Mouse (Mus musculus): Measurements from ENCODE around the gene Celf2.
"Not testable (repeated sequence)": the region's sequence is repeated elsewhere in the genome, so short reads cannot be mapped to it uniquely, and the experiment has no call there.

Celf2 gene

GRCm38 (mm10) chr2:7262668-7263067, 246.7 kb downstream of the Celf2 start:
- DNase-seq (ENCODE audit: low spot score), result not testable (repeated sequence)

- DNase-seq (ENCODE audit: low spot score), result no peak
Observed at GRCm38 (mm10) chr2:7260186-7260585, 249.2 kb downstream of the Celf2 start.

GRCm38 (mm10) chr2:7259616-7260015, 249.7 kb downstream of the Celf2 start:
- no peak for DNase-seq (ENCODE audit: low spot score)

- DNase-seq (ENCODE audit: low spot score), result no peak
Observed at GRCm38 (mm10) chr2:7256023-7256422, 253.3 kb downstream of the Celf2 start.

- DNase-seq (ENCODE audit: low spot score), result no peak
Observed at GRCm38 (mm10) chr2:7255386-7255785, 254.0 kb downstream of the Celf2 start.

GRCm38 (mm10) chr2:7250314-7250713, 259.0 kb downstream of the Celf2 start:
- no peak for DNase-seq (ENCODE audit: low spot score)

- no peak for DNase-seq (ENCODE audit: low spot score)
Observed at GRCm38 (mm10) chr2:7249002-7249401, 260.4 kb downstream of the Celf2 start.

- DNase-seq (ENCODE audit: low spot score), result no peak
Observed at GRCm38 (mm10) chr2:7245958-7246774, 263.2 kb downstream of the Celf2 start.

GRCm38 (mm10) chr2:7242139-7242538, 267.2 kb downstream of the Celf2 start:
- no peak for DNase-seq (ENCODE audit: low spot score)

- no peak for DNase-seq (ENCODE audit: low spot score)
Observed at GRCm38 (mm10) chr2:7241523-7241941, 267.8 kb downstream of the Celf2 start.

GRCm38 (mm10) chr2:7237283-7237682, 272.1 kb downstream of the Celf2 start:
- DNase-seq (ENCODE audit: low spot score), result no peak

GRCm38 (mm10) chr2:7236452-7236851, 272.9 kb downstream of the Celf2 start:
- DNase-seq (ENCODE audit: low spot score), result no peak

- no peak for DNase-seq (ENCODE audit: low spot score)
Observed at GRCm38 (mm10) chr2:7235059-7235741, 274.2 kb downstream of the Celf2 start.

GRCm38 (mm10) chr2:7234587-7234986, 274.8 kb downstream of the Celf2 start:
- DNase-seq (ENCODE audit: low spot score), result no peak

GRCm38 (mm10) chr2:7233411-7233810, 276.0 kb downstream of the Celf2 start:
- DNase-seq (ENCODE audit: low spot score), result no peak

- no peak for DNase-seq (ENCODE audit: low spot score)
Observed at GRCm38 (mm10) chr2:7226785-7227184, 282.6 kb downstream of the Celf2 start.

- DNase-seq (ENCODE audit: low spot score), result no peak
Observed at GRCm38 (mm10) chr2:7224346-7225071, 284.9 kb downstream of the Celf2 start.

- no peak for DNase-seq (ENCODE audit: low spot score)
Observed at GRCm38 (mm10) chr2:7223538-7223937, 285.8 kb downstream of the Celf2 start.

GRCm38 (mm10) chr2:7222886-7223285, 286.5 kb downstream of the Celf2 start:
- no peak for DNase-seq (ENCODE audit: low spot score)

- no peak for DNase-seq (ENCODE audit: low spot score)
Observed at GRCm38 (mm10) chr2:7221856-7222255, 287.5 kb downstream of the Celf2 start.

- no peak for DNase-seq (ENCODE audit: low spot score)
Observed at GRCm38 (mm10) chr2:7218101-7218500, 291.3 kb downstream of the Celf2 start.

- DNase-seq (ENCODE audit: low spot score), result peak; percentile 75
Observed at GRCm38 (mm10) chr2:7207691-7208504, 301.5 kb downstream of the Celf2 start.
